Mouse (Mus musculus) CH12.LX (cell line): ENCODE results near the gene Gm10553. TPM values are rescaled to one million over a fixed set of nuclear protein-coding genes. Genes with fewer than 3 reads are reported as not detected.
A peak's percentile ranks its signal among the peaks of the same experiment; 100 is the strongest.
"Not testable (repeated sequence)": the region's sequence is repeated elsewhere in the genome, so short reads cannot be mapped to it uniquely, and the experiment has no call there.

ENCODE experiments used
- DNase-seq: peaks from one replicate; pipeline ENCODE4 v3.0.0-alpha.2; 2013; ENCODE audit errors: extremely low read depth
- H3K27ac ChIP-seq: 2 replicates; pipeline ENCODE4 v1.5.1; 2012; ENCODE audit warnings: low read depth, mild to moderate bottlenecking, control low read depth, moderate library complexity; ENCODE audit not compliant: insufficient read depth
- H3K27me3 ChIP-seq: replicated peaks from 2 replicates; pipeline ENCODE3; 2012; ENCODE audit warnings: inconsistent platforms
- H3K36me3 ChIP-seq, 2 experiments: replicated peaks in 1 of 2; 2 replicates each; pipeline versions ENCODE3 to v1.6.1; 2012; ENCODE audit warnings: inconsistent platforms in 1 of 2, low read length in 1 of 2, mild to moderate bottlenecking in 1 of 2, mixed read lengths in 1 of 2, moderate library complexity in 1 of 2; ENCODE audit not compliant: control insufficient read depth in 1 of 2, insufficient read depth in 1 of 2
- H3K4me1 ChIP-seq, 2 experiments: 2 replicates each; pipeline ENCODE4 v1.6.1; 2012; ENCODE audit warnings: inconsistent platforms in 1 of 2, moderate library complexity in 1 of 2; ENCODE audit not compliant: insufficient read depth in 2 of 2, control insufficient read depth in 1 of 2
- H3K4me2 ChIP-seq: 2 replicates; pipeline ENCODE4 v1.6.1; 2012; ENCODE audit warnings: low read depth, mild to moderate bottlenecking, control low read depth; ENCODE audit not compliant: poor library complexity, insufficient read depth, severe bottlenecking
- H3K4me3 ChIP-seq, 3 experiments: fragments of 150-350 bp in 1 of 3; sonication (generic) in 1 of 3; replicated peaks in 1 of 3; 2 replicates each; pipeline versions ENCODE3 to v1.5.1; 2011 to 2012; ENCODE audit warnings: low read depth in 2 of 3, low read length in 2 of 3, mild to moderate bottlenecking in 2 of 3, moderate library complexity in 2 of 3, control low read depth in 1 of 3, improper control_type of control experiment in 1 of 3, inconsistent platforms in 1 of 3, mixed read lengths in 1 of 3; ENCODE audit not compliant: poor library complexity in 1 of 3
- H3K79me2 ChIP-seq: replicated peaks from 2 replicates; pipeline ENCODE4 v1.6.1; 2012; ENCODE audit warnings: mild to moderate bottlenecking, moderate library complexity; ENCODE audit not compliant: control insufficient read depth, poor library complexity, insufficient read depth, severe bottlenecking; ENCODE audit errors: extremely low read depth
- H3K9ac ChIP-seq: 2 replicates; pipeline ENCODE4 v1.6.1; 2012; ENCODE audit warnings: low read depth, mild to moderate bottlenecking, control low read depth, moderate library complexity; ENCODE audit not compliant: insufficient read depth
- H3K9me3 ChIP-seq: replicated peaks from 2 replicates; pipeline ENCODE3; 2012; ENCODE audit warnings: low read length, inconsistent platforms, mixed read lengths
- BHLHE40 ChIP-seq: IDR thresholded peaks from 2 replicates; pipeline ENCODE4 v1.6.1; 2011; ENCODE audit warnings: mild to moderate bottlenecking, low read depth, low read length, improper control_type of control experiment
- EP300 ChIP-seq: IDR thresholded peaks from 2 replicates; pipeline ENCODE4 v1.6.1; 2011; ENCODE audit warnings: low read length, improper control_type of control experiment
- ETS1 ChIP-seq: conservative IDR thresholded peaks from 2 replicates; pipeline ENCODE4 v1.6.1; 2012; ENCODE audit warnings: low read depth, mild to moderate bottlenecking, inconsistent platforms, low read length, improper control_type of control experiment, moderate library complexity
- IRF4 ChIP-seq: IDR thresholded peaks from 2 replicates; pipeline ENCODE4 v1.6.1; 2014; ENCODE audit warnings: low read depth, mild to moderate bottlenecking, inconsistent platforms, low read length, improper control_type of control experiment
- JUN ChIP-seq: IDR thresholded peaks from 2 replicates; pipeline ENCODE4 v1.6.1; 2011; ENCODE audit warnings: low read depth, mild to moderate bottlenecking, low read length, improper control_type of control experiment, moderate library complexity; ENCODE audit not compliant: insufficient read depth
- KAT2A ChIP-seq: IDR thresholded peaks from 2 replicates; pipeline ENCODE4 v1.6.1; 2012; ENCODE audit warnings: low read length, improper control_type of control experiment, inconsistent platforms; ENCODE audit not compliant: insufficient replicate concordance
- MAX ChIP-seq: IDR thresholded peaks from 2 replicates; pipeline ENCODE4 v1.6.1; 2011; ENCODE audit warnings: low read length, improper control_type of control experiment
- MYC ChIP-seq: IDR thresholded peaks from 2 replicates; pipeline ENCODE4 v1.6.1; 2011; ENCODE audit warnings: low read depth, mild to moderate bottlenecking, improper control_type of control experiment, low read length
- RCOR1 ChIP-seq: conservative IDR thresholded peaks from 2 replicates; pipeline ENCODE4 v1.6.1; 2012; ENCODE audit warnings: low read depth, mild to moderate bottlenecking, inconsistent platforms, low read length, improper control_type of control experiment
- TCF12 ChIP-seq: IDR thresholded peaks from 2 replicates; pipeline ENCODE4 v1.6.1; 2014; ENCODE audit warnings: low read depth, mild to moderate bottlenecking, inconsistent platforms, low read length, improper control_type of control experiment
- dilution Hi-C: fragments of 300-500 bp; cut with MboI; formaldehyde crosslinking; loops from 2 replicates; pipeline ENCODE4 v1.14.3; 2020; ENCODE audit warnings: low sequenced_read_pairs; ENCODE audit not compliant: extremely low pct_unique_long_range_greater_than_20kb, extremely low pct_ligation_motif_present
- in situ Hi-C: fragments of 300-500 bp; cut with MboI; formaldehyde crosslinking; loops from 3 replicates; pipeline ENCODE4 v1.14.3; 2019; ENCODE audit warnings: low sequenced_read_pairs, low pct_ligation_motif_present, low pct_unique_long_range_greater_than_20kb, mixed read lengths
- polyA plus RNA-seq: library from polyadenylated mRNA; unstranded; fragments of >175 nt; gene quantifications from 2 replicates; pipeline ENCODE4 v1.2.1, GENCODE M21; 2012; ENCODE audit warnings: low read depth; ENCODE audit not compliant: insufficient read length
- total RNA-seq, 2 experiments: library from RNA; depleted of rRNA; stranded (reverse); fragments of 300-350 nt in 1 of 2; fragments of >200 nt in 1 of 2; gene quantifications; 2 replicates each; pipeline ENCODE4 v1.2.3; 2012 to 2014

The Gm10553 gene
- 1.2 TPM in 1 of 2 replicates, not detected in the other for total RNA-seq (2012; rRNA removed)
- not detected in 2 replicates for total RNA-seq (2014; rRNA removed)
- polyA plus RNA-seq: not detected in 2 replicates

DNA sequence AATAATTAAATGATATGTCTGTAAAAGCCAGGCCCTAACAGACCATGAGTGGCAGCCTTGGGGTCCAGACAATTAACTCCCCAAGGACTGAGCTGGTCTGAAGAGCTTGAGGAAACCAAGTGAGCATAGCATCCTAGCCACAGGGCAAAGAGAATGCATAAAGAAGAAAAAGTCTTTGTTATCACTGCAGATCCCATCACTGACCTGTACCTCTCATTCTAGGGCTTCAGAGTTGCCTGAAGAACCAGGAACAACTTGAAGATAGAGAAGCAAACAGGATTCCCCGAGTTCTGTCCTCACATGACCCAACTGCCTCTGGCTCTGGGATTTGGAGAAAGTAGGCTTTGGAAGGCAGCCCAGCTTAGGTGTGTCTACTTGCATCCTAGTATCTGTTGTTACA is at the start of gene Gm10553:
Gene Gm10553 (plus strand): TSS at position 301 of the 400 bp plus-strand sequence.
- H3K27ac ChIP-seq, H3K9me3 ChIP-seq, H3K79me2 ChIP-seq, H3K4me2 ChIP-seq, H3K9ac ChIP-seq, in situ Hi-C loops, H3K27me3 ChIP-seq, dilution Hi-C loops, H3K4me3 ChIP-seq, DNase-seq, H3K36me3 ChIP-seq: not testable (repeated sequence)
- peaks cover 3 to 11% of the 10 kb centered on the region in 2 experiments; a peak in 3 of 4 replicates for H3K4me1 ChIP-seq

DNA sequence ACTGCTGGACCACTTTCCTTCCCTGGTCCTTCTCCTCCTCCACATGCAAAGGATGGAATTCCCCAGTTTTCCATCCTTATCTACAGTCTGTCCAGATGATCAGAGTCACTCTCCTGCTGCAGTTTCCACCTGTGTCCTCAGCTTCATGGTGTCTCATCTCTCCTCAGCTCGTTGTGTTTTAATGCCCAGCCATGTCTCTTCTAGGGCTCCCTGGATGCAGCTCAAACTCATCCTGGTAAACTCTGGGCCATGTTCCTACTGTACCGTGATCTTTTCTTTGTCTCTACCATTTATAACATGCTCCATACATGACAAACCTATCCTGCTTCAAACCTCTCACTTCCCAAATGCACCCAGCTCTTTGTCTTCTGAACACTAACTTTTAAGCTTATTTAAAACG is 28.3 kb upstream of the Gm10553 start:
- H3K36me3 ChIP-seq, dilution Hi-C loops, H3K27ac ChIP-seq, H3K27me3 ChIP-seq, H3K9ac ChIP-seq, DNase-seq, in situ Hi-C loops, H3K4me2 ChIP-seq, H3K9me3 ChIP-seq, H3K79me2 ChIP-seq, H3K4me3 ChIP-seq: not testable (repeated sequence)
- peaks cover 5 to 25% of the 10 kb centered on the region in 2 experiments; a peak in 3 of 4 replicates for H3K4me1 ChIP-seq

DNA sequence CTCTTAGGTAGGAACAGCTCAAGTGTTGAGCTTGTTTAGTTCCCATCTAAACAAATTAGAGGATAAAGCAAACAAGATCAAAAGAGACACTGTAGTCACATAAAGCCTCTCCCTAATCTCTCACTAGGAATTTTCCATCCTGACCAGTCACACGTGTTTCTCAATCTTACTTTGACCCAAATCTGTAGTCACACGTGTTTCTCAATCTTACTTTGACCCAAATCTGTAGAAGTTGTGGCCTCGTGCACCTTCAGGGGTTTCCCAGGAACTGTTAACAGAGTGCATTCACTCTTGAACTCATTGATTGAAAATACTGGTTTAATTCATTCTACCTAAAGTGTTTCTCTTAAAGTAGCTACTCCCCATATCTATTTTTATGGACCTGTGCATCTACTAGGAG is 26.9 kb upstream of the Gm10553 start:
- dilution Hi-C loops, in situ Hi-C loops, H3K9me3 ChIP-seq, H3K36me3 ChIP-seq, H3K79me2 ChIP-seq, H3K4me3 ChIP-seq, H3K4me2 ChIP-seq, H3K9ac ChIP-seq, H3K27me3 ChIP-seq, H3K27ac ChIP-seq: not testable (repeated sequence)
- peak; percentile 60 for TF ChIP-seq IRF4
- peak; percentile 81 for TF ChIP-seq MAX
- peak; percentile 35; the same call in 1 of the 2 replicates for TF ChIP-seq JUN
- peak; percentile 78 for TF ChIP-seq MYC
- TF ChIP-seq EP300: peak; percentile 67
- TF ChIP-seq KAT2A: 0 out of 2 replicates have a peak, but pooled peaks have one; percentile 28
- TF ChIP-seq ETS1: peak; percentile 62
- TF ChIP-seq RCOR1: peak; percentile 60; the same call in 1 of the 2 replicates
- TF ChIP-seq TCF12: 0 out of 2 replicates have a peak, but pooled peaks have one; percentile 56
- peak; percentile 83 for TF ChIP-seq BHLHE40
- DNase-seq: peak; percentile 66
- H3K4me1 ChIP-seq: peaks cover 5 to 25% of the 10 kb centered on the region in 2 experiments; a peak in 3 of 4 replicates

DNA sequence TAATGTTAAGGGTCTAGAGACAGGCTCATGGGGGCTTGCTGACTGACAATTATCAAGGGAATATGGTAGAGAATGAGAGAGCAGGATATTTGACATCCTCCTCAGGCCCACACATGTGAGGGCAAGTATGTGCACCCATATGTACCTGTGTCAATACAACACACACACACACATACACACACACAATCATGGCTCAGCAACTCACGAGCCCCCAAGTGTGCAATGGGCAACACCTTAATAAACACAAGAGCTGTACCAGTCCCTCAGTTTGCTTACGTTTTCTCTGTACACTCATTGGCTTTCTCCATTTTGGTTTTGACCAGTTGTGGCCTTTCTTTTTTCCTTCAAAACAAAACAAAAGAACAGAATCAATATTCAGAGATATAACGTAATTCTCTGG is 15.2 kb upstream of the Gm10553 start:
- H3K4me2 ChIP-seq, dilution Hi-C loops, H3K9ac ChIP-seq, H3K27ac ChIP-seq, H3K4me1 ChIP-seq, H3K27me3 ChIP-seq, DNase-seq, H3K4me3 ChIP-seq, in situ Hi-C loops, H3K36me3 ChIP-seq, H3K79me2 ChIP-seq, H3K9me3 ChIP-seq: not testable (repeated sequence)

DNA sequence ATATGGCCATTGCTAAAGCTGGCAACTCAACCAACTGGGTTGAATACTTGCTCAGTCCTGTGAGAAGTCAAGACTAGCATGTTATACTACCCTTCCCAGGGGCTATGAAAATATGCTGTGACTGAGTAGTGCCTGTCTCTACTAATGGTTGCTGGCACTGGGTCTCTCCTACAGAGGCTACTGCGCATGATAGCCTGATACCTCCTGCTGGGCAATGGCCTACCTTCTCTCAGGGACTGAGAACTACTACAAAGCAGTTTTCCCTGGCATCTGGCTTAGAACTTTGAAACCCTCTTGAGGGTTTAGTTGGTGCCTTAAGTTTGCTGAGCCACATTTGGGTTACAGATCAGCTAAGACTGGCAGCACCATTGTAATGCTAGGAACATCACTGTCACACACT is 13.8 kb upstream of the Gm10553 start:
- H3K4me1 ChIP-seq, H3K4me2 ChIP-seq, H3K36me3 ChIP-seq, H3K9me3 ChIP-seq, dilution Hi-C loops, in situ Hi-C loops, H3K9ac ChIP-seq, DNase-seq, H3K27me3 ChIP-seq, H3K79me2 ChIP-seq, H3K27ac ChIP-seq, H3K4me3 ChIP-seq: not testable (repeated sequence)
